Mouse (Mus musculus) kidney, adult 2 months (tissue): Measurements from ENCODE around the gene Casq2. TPM values are rescaled to one million over a fixed set of nuclear protein-coding genes. Genes with fewer than 3 reads are reported as not detected.

ENCODE experiments used
- DNase-seq: peaks from one replicate; pipeline ENCODE4 v3.0.0; 2021
- H3K27ac ChIP-seq: fragments of 200-500 bp; 2 replicates; pipeline ENCODE4 v1.5.1; 2012; ENCODE audit warnings: low read depth, low read length, control low read depth, inconsistent platforms; ENCODE audit not compliant: insufficient read depth
- H3K27me3 ChIP-seq: fragments of 200-500 bp; replicated peaks from 2 replicates; pipeline ENCODE4 v1.6.1; 2012; ENCODE audit warnings: mild to moderate bottlenecking, moderate library complexity, low read length, inconsistent platforms; ENCODE audit not compliant: control insufficient read depth, insufficient read depth
- H3K36me3 ChIP-seq: fragments of 200-500 bp; 2 replicates; pipeline ENCODE4 v1.6.1; 2012; ENCODE audit warnings: mild to moderate bottlenecking, moderate library complexity, low read length, inconsistent platforms; ENCODE audit not compliant: control insufficient read depth, insufficient read depth
- H3K4me1 ChIP-seq: fragments of 200-500 bp; 2 replicates; pipeline ENCODE4 v1.6.1; 2011; ENCODE audit warnings: low read length; ENCODE audit not compliant: control insufficient read depth, insufficient read depth
- H3K4me3 ChIP-seq: fragments of 200-500 bp; 2 replicates; pipeline ENCODE4 v1.5.1; 2011; ENCODE audit warnings: mild to moderate bottlenecking, low read depth, low read length, control low read depth; ENCODE audit not compliant: insufficient read depth
- CTCF ChIP-seq: fragments of 200-500 bp; conservative IDR thresholded peaks from 2 replicates; pipeline ENCODE4 v1.5.1; 2011; ENCODE audit warnings: low read depth, mild to moderate bottlenecking, control low read depth, low read length, moderate library complexity, mixed read lengths; ENCODE audit not compliant: insufficient read depth, insufficient read length
- POLR2A ChIP-seq: fragments of 200-500 bp; IDR thresholded peaks from one replicate; pipeline ENCODE4 v1.6.1; 2011; ENCODE audit warnings: low read depth, low read length, control low read depth
- WGBS: fragments of 180-500 bp; shearing (Covaris S2); methylation state at CpG from one replicate; pipeline ENCODE4 v1.1.7; 2018; 5-methylcytosine and 5-hydroxymethylcytosine counted together
- polyA plus RNA-seq: library from polyadenylated mRNA; depleted of rRNA; stranded (reverse); fragments of >200 nt; gene quantifications from 2 replicates; pipeline ENCODE4 v1.2.3, GENCODE M21; 2012

The Casq2 gene
- polyA plus RNA-seq, 1 experiment = 2.1 TPM

DNA sequence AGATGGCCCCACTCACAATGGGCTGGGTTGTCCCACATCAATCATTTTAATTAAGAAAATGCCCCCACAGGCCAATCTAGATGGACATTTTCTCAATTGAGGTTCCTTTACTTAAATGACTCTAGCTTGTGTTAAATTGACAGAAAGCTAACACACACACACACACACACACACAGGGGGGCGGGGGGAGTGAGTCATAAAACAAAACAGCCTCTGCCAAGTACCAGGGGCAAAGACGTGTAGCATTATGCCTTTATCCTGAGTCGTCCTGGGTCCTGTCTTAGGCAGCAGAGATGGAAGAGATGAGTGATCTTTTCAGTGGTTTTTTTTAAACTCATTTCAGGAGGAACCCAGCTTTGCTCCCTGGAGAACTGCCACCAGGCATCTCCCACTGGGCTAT, 34.2 kb upstream of the Casq2 start:
- no peaks in the 10 kb centered on the region for H3K36me3 ChIP-seq
- no peak for DNase-seq
- H3K27ac ChIP-seq = no peak overlapping the region
- 59% methylated on average over 3 of the region's 3 CpGs for WGBS
- no peak for TF ChIP-seq POLR2A
- no peak for TF ChIP-seq CTCF
- no peaks in the 10 kb centered on the region for H3K27me3 ChIP-seq
- H3K4me1 ChIP-seq = no peaks in the 10 kb centered on the region
- no peak overlapping the region for H3K4me3 ChIP-seq

DNA sequence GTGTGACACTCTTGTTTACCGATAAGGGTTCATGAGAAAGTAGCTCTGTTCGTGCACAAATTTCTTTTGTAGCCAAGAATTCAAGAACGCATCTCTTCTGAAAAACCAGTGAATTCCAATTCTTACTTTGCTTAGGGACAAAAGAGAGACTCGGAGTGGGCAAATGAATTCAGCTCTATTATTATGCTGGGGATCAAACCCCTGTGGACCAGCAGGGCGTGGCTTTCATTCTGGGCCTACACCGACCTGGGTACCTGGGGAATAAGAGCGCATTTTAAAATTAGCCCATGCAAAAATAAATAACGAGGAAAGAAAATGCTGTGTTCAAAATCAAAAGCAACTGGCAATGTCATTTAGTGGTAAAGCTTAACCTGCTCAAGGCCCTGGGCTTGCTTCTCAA, 32.9 kb upstream of the Casq2 start:
- Histone ChIP-seq H3K27ac (no peak overlapping the region), H3K4me3 (no peak overlapping the region), H3K4me1 (no peaks in the 10 kb centered on the region), H3K27me3 (no peaks in the 10 kb centered on the region), H3K36me3 (no peaks in the 10 kb centered on the region)
- DNase-seq = no peak
- 71% methylated on average over 8 of the region's 8 CpGs for WGBS
- no peak for TF ChIP-seq CTCF
- no peak for TF ChIP-seq POLR2A

DNA sequence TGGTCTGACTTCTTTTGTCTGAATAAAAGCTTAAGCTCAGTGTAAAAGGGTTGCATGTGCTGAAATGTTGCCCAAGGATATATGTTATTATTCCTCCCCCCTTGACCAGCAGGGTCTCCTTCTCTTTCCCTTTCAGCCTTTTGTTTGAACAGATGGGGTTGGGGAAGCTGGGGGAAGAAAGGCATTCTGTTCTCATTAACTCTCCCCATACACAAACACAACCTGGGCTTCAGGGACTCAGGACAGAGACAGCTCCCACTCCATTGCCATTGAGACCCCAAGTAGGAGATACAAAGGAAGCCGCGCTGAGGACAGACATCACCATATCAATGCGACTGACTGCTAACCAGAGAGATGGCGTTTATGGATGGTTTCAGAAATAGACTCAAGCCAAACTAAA, 30.3 kb upstream of the Casq2 start:
- TF ChIP-seq POLR2A (no peak), CTCF (no peak)
- Histone ChIP-seq H3K27ac (no peak overlapping the region), H3K36me3 (no peaks in the 10 kb centered on the region), H3K27me3 (no peaks in the 10 kb centered on the region), H3K4me1 (no peaks in the 10 kb centered on the region), H3K4me3 (no peak overlapping the region)
- 82% methylated on average over 4 of the region's 4 CpGs for WGBS
- DNase-seq = no peak

DNA sequence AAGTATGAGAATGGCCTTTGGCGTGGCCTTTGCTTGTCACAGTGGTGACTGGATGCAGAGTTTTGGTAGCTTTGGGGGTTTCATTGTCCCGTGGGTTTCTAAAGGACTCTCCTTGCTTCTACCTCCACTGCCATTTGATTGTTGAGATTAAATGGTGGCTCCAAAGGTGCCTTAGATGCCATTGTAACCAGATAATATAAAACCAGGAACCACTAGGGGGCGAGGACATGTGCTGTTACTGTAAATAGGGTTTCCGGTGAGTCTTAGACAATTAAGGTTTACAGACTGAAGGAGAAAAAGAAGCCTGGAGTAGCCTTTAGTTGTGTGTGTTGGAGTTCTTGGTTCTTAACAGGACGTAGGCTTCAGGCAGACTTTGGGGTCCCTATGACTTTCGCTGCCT, 26.1 kb upstream of the Casq2 start:
- Histone ChIP-seq H3K27ac (no peak overlapping the region), H3K4me3 (no peak overlapping the region), H3K36me3 (no peaks in the 10 kb centered on the region), H3K4me1 (no peaks in the 10 kb centered on the region), H3K27me3 (no peaks in the 10 kb centered on the region)
- TF ChIP-seq POLR2A (no peak), CTCF (no peak)
- WGBS = 83% methylated on average over 6 of the region's 6 CpGs
- DNase-seq = no peak

DNA sequence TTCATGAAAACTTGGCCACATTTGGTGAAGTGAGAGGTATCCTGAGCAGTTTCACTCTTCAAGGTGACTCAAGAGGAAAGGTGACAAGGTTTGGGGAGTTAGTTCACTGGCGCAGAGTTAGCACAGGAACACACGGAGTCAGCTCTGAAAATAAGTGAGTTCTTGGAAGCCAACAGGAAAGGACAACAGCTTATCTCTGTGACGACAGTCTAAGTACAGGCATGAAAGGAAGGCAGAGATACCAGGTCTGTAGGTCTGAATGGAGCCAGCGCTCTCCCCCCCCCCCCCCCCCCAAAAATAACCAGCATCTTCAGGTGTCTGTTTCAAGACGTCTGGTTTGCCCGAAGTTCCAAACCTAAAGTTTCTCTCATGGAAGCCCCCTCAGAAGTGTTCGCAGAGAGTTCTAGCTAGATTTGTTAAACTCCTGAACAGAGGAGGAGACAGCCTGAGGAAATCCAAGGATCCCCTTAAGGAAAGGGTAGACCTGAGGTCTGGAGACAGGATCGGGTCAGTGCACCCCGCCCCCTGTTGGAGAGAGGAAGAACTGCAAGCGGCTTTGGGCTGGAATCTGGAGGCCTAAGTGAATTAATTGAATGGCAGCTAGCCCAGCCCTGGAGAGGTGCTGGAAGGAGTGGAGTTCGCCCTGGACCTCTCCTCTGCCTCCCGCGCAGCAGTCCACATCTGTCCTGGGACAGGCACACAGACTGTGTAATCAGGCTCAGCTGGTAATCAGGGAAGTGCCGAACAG, 24.1 kb upstream of the Casq2 start:
- TF ChIP-seq POLR2A (no peak), CTCF (peak; percentile 70)
- Histone ChIP-seq H3K4me3 (no peak overlapping the region), H3K27me3 (no peaks in the 10 kb centered on the region), H3K4me1 (no peaks in the 10 kb centered on the region), H3K36me3 (no peaks in the 10 kb centered on the region), H3K27ac (no peak overlapping the region)
- whole genome bisulfite sequencing = 51% methylated on average over 14 of the region's 14 CpGs
- peak; percentile 81 for DNase-seq

DNA sequence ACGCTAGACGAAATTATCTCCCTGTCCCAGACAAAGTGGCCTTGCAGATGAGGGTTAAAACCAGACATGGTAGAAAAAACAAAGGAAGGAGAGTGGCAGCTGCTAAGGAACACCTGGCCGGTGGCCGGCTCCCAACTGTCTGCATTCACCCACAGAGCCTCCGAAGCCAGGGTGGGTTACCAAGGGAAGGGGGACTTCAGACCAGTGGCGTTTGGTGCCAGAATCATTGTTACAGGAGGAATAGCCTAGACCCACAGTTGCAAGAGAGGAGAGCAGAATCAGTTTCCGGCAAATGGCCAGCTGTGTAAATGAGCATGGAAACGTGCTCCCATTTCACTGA, 23.6 kb upstream of the Casq2 start:
- 48% methylated on average over 8 of the region's 8 CpGs for WGBS
- H3K4me1 ChIP-seq = no peaks in the 10 kb centered on the region
- TF ChIP-seq CTCF (no peak), POLR2A (no peak)

DNA sequence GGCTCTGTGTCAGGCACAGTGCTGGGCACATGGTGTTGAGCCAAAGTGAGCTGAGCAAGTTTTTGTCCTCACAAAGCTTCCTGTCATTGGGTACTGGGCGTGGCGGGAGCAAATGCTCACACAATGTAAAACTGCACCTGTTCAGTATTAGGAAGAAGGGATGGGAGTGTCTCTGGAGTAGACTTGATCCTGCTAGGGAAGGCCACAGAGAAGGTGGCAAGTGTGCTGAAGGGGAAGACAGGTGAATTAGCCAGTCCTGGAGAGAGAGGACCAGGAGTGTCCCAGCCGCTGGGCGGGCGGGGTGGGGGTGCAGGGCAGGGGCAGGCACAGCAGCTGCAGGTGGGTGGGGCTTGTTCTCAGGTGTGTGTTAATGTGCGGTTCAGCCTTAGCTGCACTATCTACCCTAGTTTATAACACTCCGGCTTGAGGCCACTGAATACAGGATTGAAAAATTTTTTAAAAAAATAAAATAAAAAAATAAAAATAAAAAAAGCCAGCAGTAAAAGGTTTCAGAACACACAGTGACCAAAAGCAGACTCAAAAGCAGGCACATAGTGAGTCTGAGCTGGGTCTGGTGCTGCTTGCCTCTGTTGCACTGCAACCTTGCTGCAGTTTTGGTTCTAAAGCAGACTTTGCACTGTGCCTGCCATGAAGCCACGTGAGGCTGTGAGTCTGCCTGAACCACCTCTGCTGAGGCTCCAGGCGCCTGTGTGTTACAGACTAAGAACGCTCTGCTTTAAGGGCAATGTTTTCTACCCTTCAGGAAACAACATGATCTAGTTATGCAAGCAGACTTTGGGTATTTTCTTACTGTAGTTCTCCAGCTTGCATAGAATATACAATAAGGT, 22.7 kb upstream of the Casq2 start:
- 72% methylated on average over 10 of the region's 10 CpGs for WGBS
- Histone ChIP-seq H3K27ac (no peak overlapping the region), H3K4me1 (no peaks in the 10 kb centered on the region), H3K4me3 (no peak overlapping the region), H3K36me3 (no peaks in the 10 kb centered on the region), H3K27me3 (no peaks in the 10 kb centered on the region)
- DNase-seq = peak; percentile 67
- TF ChIP-seq POLR2A = no peak
- TF ChIP-seq CTCF = no peak

More for the DNA sequence above, 23.6 kb upstream of the Casq2 start:
- Histone ChIP-seq H3K36me3 (no peaks in the 10 kb centered on the region), H3K27me3 (no peaks in the 10 kb centered on the region), H3K27ac (no peak overlapping the region), H3K4me3 (no peak overlapping the region)
- no peak for DNase-seq
